Mouse (Mus musculus): ENCODE results near the gene Adamts12.

The Adamts12 gene

DNA sequence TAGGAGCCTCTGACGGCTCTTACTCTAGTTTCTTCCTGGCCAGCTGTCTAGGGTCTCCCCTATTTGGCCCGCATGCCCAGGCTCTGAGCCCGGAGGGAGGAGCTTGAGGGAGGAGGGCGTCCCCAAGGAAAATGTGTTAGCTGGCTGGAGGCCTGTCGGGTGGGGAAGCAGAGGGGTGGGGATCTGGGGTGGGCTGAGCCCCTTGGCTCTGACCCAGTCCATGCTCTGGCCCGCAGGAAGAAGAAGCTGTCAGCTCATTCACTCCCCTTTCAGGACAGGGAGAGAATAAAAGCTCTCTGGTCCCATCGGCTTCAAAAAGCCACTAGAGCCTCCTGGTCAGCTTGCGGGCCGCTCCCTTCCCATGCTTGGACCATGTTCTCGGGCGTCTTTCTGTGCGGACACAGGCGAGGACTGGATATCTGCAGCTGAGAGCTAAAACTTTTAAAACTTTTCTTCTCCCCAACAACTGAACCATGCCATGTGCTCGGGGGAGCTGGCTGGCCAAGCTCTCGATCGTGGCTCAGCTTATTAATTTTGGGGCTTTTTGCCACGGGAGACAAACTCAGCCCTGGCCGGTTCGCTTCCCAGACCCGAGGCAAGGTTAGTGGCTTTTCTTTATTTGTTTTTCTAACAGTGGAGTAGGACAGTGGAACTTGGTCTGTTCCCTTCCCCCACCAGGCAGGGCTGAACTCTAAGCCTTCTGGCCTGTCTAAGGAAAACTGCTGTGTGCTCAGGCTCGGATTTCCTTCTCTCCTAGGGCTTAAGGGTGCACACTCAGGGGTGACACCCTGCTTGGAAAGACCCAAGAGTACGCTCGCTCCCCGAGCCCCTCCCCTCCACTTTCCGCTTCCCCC lies at the start of gene Adamts12:
Gene Adamts12 (plus strand): TSS at position 233 of the 854 bp plus-strand sequence.
- DNase-seq (ENCODE audit: low spot score), result peak; percentile 53

GRCm38 (mm10) chr15:11014931-11015330 lies 49.7 kb upstream of the Adamts12 start:
- DNase-seq (ENCODE audit: low spot score), result no peak

- no peak for DNase-seq (ENCODE audit: low spot score)
Measured at GRCm38 (mm10) chr15:11026801-11027561, 37.6 kb upstream of the Adamts12 start.

DNA sequence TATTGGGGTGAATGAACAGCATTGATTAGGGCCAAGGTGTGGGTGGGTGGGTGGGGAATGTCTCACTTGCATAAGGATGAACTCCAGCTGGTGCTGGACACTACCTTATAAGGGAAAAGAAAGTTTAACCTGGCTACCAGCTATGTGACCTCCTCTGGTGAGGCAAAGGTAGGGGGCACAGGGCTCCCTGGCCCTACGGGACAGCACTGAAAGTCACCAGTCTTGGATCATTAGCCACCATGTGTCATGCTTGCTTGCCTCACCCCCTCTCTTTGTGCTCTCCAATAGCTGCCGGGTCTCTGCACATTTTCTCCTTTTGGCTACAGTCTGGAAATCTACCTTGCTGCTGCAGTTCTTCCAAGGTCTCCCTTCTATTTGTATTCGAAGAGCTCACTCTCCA lies 34.4 kb upstream of the Adamts12 start:
- no peak for DNase-seq (ENCODE audit: low spot score)

DNA sequence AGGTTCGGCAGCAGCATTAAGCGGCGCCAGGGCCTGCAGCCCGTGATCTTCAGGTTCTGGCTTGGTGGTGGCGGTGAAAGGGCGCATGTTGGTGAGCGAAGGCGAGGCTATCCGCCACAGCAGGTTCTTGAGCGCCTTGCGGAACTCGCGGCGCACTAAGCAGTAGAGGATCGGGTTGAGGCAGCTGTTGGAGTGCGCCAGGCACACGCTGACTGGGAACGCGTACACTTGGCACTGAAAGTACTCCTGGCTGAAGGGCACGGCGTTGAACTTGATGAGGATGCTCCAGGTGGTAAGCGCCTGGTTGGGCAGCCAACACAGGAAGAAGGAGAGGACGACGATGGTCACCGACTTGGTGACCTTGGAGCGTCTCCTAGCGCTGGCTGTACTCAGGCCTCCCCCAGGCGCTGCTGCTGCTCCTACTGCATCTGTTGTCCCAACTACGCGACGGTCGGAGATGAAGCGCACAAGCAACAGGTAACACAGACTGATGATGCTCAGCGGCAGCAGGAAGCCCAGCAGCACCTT lies 28.6 kb upstream of the Adamts12 start:
- DNase-seq (ENCODE audit: low spot score), result peak; percentile 26

DNA sequence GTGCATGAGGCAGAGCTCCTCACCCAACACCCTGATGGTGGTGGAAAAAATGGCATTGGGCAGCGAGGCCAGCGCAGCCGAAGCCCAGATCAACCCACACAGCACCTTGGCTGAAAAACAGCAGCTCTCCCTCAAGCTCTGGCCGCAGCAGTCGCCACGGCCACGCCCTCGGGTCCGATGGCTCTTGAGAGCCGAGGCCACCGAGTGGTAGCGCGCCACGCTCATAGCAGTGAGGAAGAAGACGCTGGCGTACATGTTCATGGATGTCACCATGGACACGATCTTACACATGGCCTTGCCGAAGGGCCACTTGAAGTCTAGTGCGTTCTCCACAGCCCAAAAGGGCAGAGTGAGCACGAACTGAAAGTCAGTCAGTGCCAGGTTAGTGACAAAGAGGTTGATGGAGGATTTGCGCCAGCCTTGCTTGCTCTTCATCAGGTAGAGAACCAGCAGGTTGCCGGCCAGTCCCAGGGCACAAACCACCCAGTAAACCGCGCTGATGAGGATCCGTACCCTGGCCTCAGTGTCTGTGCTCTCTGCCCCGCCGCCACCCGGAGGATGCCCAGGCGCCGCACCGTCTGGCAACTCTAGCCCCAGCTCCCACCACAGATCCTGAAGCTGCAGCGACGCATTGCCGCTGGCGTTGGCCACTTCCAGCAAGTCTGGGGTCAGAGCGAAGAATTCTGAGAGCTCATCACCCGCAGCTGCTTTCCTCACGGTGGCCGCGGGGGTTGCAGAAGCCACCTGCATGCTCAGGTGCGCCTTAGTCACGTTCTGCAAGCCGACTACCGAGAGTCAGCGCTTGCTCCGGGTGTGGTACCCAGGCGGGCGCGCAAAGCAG lies 27.8 kb upstream of the Adamts12 start:
- DNase-seq (ENCODE audit: low spot score), result peak; percentile 35

DNA sequence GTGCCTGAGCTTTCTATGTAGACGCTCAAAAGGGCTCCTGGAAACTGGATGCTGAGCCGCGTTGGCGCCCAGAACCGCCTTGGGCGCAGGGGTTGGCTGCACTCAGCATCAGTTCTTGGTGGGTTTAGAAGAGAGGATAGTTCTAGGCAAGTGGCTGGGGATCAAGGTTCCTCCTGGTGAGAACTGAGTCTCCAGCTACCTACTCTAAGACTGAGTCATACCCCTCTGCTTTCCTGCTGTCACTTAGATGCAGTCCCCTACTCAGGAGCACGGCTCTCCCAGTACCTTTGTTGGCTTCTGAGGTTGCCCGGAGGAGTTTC lies 27.3 kb upstream of the Adamts12 start:
- DNase-seq (ENCODE audit: low spot score), result peak; percentile 35

DNA sequence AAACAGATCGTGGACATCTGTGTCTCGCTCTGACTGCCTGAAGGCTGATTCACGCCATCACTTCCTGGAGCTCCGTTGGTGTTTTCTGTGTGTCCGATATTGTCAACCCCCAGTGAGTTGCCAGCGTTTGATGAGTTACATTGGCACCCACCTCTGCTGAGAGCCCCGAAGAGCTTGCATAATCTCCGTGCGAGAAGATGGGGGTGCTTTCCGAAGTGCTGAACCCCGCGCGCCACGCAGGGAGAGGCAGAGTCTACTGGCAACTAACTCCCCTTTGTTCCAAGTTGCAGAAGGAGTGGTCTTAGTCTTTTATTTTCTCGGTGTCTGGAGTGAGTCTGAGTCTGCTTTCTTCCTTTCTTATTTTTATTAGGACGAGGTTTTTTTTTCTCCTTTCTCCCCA lies 26.9 kb upstream of the Adamts12 start, which contains the start of gene Rxfp3:
Gene Rxfp3 (minus strand): TSS at position 281 of the 400 bp plus-strand sequence.
- DNase-seq (ENCODE audit: low spot score), result no peak

- DNase-seq (ENCODE audit: low spot score), result peak; percentile 88
Measured at GRCm38 (mm10) chr15:11038476-11038875, 26.1 kb upstream of the Adamts12 start.

GRCm38 (mm10) chr15:11040067-11040466 lies 24.5 kb upstream of the Adamts12 start:
- DNase-seq (ENCODE audit: low spot score), result no peak

- no peak for DNase-seq (ENCODE audit: low spot score)
Measured at GRCm38 (mm10) chr15:11041229-11041628, 23.4 kb upstream of the Adamts12 start.

DNA sequence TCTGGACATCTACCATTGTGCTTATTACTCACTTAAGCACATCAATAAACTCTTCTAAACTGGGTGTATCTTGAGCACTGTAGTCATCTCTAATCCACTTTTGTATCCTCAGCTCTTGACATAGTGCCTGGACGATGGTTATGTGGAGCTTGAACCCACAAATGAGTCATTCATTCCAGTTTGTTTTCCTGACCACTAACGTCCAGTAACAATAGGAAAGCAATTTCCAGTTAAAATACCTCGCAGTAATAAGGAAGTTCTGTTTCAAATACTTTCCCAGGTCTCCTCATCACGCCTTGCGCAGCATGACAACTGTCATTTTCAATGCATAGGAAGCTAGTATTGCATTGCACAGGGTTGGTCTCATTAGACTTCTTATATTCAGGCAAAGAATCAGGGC lies 21.8 kb upstream of the Adamts12 start:
- DNase-seq (ENCODE audit: low spot score), result no peak

GRCm38 (mm10) chr15:11053678-11054439 lies 10.7 kb upstream of the Adamts12 start:
- no peak for DNase-seq (ENCODE audit: low spot score)

DNA sequence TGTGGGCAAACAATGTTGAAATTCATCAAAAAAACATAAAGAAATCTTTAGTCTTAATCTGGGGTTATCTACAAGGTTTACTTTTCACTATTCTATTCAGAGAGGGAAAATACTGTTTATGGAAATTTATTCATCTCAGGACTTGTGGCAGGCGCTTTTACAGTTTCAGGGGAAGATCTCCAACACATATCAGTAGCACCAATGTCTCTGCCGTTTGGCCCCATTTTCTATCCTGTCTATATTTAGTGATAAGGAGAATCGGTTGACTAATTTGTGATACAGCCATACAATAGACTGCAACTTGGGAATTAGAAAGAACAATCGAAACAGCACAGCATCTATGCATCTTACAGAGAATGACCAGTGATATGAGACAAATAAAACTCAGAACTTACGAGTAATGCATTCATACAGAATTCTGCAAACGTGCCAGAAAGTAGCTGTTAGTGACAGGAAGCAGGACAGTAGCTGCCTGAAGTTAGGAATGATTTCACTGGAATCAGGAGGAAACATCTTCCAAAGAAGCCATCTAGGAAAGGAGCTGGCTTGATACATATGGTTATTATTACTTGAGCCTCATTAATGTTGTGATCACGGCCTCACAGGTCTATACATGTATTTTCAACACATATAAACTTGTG lies 10.0 kb upstream of the Adamts12 start:
- DNase-seq (ENCODE audit: low spot score), result no peak

DNA sequence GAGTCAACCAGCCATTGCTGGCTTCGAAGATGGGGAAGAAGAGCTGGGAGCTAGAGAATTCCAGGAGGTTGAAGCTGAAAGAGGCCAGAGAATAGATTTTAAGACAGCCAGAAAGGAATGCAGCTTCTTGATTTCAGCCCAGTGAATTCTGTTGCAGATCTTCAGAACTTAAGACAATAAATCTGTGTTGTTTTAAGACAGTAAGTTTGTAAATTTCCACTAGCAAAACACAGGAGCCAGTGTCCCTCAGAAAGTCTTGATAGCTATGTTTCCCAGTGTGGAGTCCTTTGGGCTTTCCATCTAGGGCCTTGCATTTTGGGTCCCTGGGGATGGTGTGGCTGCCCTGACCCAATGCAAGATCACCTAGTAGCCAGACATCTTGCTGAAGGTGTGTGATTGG lies 1.7 kb upstream of the Adamts12 start:
- no peak for DNase-seq (ENCODE audit: low spot score)

GRCm38 (mm10) chr15:11064160-11064557 lies 431 bp upstream of the Adamts12 start:
- no peak for DNase-seq (ENCODE audit: low spot score)

DNA sequence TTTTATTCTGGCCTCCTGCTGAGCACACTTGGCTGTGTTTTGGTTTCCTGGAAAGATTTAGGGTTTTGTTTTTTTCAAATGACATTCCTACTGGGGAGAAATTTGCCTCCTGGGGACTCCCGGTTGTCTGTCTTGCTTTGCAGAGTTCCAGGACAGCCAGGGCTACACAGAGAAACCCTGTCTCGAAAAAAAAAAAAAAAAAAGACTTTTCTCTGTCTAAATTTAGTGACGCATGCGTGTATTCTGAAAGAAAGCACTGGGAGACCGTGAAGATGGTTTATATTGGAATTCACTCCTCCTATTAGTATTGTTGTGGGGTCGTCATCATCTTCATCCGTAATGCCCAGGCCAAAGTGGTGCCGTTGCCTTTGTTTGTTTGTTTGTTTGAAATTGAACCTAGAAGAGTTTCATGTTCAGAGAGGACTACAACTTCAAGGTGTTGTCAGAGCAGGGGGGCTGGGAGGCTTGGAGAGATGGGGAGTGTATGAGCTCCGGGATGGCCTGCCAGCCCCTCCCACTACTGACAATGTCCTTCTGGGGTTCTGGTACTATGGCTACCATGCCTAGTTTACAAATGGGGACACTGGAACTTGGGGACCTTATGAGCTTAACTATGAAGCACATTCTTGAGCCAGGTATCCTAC lies 1.1 kb downstream of the Adamts12 start:
- no peak for DNase-seq (ENCODE audit: low spot score)

- no peak for DNase-seq (ENCODE audit: low spot score)
Measured at GRCm38 (mm10) chr15:11066299-11066698, 1.7 kb downstream of the Adamts12 start.

GRCm38 (mm10) chr15:11067891-11068290 lies 3.3 kb downstream of the Adamts12 start:
- no peak for DNase-seq (ENCODE audit: low spot score)

DNA sequence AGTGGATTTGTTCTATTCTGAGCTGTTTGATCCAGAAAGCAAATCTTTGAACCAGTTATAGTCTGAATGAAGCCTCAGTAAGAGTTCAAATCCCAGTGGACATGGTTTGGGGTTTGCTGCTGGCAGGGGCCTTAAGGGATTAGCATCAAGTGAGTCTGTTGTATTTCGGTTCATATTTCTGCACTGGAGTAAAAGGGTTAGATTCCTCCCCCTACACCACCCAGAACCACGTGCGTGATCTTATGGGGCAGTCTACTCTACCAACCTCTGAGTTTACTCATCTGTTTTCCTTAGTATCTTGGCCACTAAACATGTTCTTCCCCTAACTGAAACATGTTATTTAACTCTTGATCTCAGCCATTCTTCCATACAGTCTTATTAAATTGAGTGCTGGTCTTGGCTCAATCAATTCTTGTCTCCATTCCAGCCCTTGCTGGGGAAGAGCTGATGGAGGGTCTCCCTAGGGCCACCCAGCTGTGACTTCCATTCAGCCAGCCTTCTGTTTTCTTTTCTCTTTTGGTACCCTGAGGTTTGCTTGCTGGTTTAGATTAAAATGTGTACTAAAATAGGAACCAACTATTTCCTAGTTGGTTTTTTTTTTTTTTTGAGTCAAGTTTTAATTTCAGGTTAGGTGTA lies 11.3 kb downstream of the Adamts12 start:
- DNase-seq (ENCODE audit: low spot score), result no peak
